Mouse (Mus musculus): Measurements from ENCODE around the gene Afm. TPM values are rescaled to one million over a fixed set of nuclear protein-coding genes. Genes with fewer than 3 reads are reported as not detected.

Afm gene
- polyA plus RNA-seq, 1 experiment, result not detected

DNA sequence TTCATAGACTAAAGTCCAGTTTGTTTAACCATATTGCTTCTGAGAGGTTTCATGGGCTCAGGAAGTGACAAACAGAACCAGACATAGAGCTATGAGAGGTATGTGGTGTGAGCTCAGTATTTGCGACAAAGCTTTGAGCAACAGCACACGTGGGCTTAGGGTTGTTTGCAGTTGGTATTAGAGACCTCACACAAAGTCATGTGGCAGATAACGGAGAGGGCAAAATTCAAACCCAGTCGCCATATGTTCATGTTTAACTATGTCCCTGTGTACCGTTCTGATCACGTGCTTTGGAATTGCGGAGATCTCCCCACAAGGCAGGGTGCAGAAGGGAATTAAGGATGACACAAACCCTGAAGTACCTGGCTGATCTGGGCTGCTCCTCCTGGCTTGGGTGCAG lies 30.4 kb upstream of the Afm start:
- 86% methylated on average over 7 of the region's 7 CpGs for WGBS
- DNase-seq, result no peak
- H3K27ac ChIP-seq (ENCODE audit: insufficient read depth, low read length), result no peak overlapping the region
- no peaks in the 10 kb centered on the region for H3K27me3 ChIP-seq (ENCODE audit: control insufficient read depth, insufficient read depth, low read length)
- no peak for TF ChIP-seq CTCF (IDR thresholded peaks at IDR 0.05; ENCODE audit: borderline replicate concordance, insufficient read depth, low read depth, low read length)
- TF ChIP-seq POLR2A (IDR thresholded peaks at IDR 0.05; ENCODE audit: borderline replicate concordance, insufficient read depth, low read length), result no peak
- H3K4me1 ChIP-seq (ENCODE audit: control insufficient read depth, insufficient read depth, low read length), result no peaks in the 10 kb centered on the region
- no peak overlapping the region for H3K4me3 ChIP-seq (replicated peaks; ENCODE audit: insufficient read depth, low read depth, low read length)

DNA sequence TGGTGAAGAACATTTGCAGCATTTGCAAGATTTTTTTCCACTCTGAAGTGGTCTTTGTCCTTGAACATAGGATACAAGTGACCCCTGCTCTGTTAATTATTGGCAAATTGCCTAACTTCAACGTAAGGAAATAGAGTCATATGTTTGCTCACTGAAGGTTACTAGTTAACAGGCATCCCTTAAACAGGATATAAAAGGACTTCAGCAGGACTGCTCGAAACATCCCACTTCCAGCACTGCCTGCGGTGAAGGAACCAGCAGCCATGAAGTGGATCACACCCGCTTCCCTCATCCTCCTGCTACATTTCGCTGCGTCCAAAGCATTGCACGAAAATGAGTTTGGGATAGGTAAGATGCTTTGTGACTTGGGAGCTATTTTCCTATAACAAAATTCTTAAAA lies 28.2 kb upstream of the Afm start, which contains the start of gene Afp:
Gene Afp, plus strand, starts transcription at position 220 of the 400 bp plus-strand sequence.
- Histone ChIP-seq H3K27ac (ENCODE audit: insufficient read depth, low read length) (no peak within 1 kb of the TSS), H3K27me3 (ENCODE audit: control insufficient read depth, insufficient read depth, low read length) (no peaks in the 10 kb centered on the region), H3K4me3 (replicated peaks; ENCODE audit: insufficient read depth, low read depth, low read length) (no peak within 1 kb of the TSS), H3K4me1 (ENCODE audit: control insufficient read depth, insufficient read depth, low read length) (no peaks in the 10 kb centered on the region)
- WGBS, result 85% methylated on average over 7 of the region's 7 CpGs
- TF ChIP-seq CTCF (IDR thresholded peaks at IDR 0.05; ENCODE audit: borderline replicate concordance, insufficient read depth, low read depth, low read length) (no peak), POLR2A (IDR thresholded peaks at IDR 0.05; ENCODE audit: borderline replicate concordance, insufficient read depth, low read length) (no peak)
- no peak for DNase-seq

DNA sequence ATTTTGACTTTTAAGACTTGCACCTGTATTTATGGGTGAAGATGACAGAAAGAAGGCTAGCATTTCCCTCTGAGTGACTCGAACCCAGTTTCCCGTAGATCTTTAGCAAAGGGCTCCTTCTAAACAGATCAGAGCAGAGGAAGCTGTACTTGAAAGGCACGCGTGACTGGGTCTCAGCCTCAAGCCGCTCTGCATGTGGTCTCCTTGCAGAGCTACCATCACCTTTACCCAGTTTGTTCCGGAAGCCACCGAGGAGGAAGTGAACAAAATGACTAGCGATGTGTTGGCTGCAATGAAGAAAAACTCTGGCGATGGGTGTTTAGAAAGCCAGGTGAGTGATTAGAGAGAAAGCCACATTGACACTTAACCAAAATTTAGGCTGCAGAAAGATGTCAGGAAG lies 26.3 kb upstream of the Afm start:
- Histone ChIP-seq H3K27me3 (ENCODE audit: control insufficient read depth, insufficient read depth, low read length) (no peaks in the 10 kb centered on the region), H3K4me1 (ENCODE audit: control insufficient read depth, insufficient read depth, low read length) (no peaks in the 10 kb centered on the region), H3K4me3 (replicated peaks; ENCODE audit: insufficient read depth, low read depth, low read length) (no peak overlapping the region), H3K27ac (ENCODE audit: insufficient read depth, low read length) (no peak overlapping the region)
- WGBS, result 65% methylated on average over 9 of the region's 9 CpGs
- TF ChIP-seq CTCF (IDR thresholded peaks at IDR 0.05; ENCODE audit: borderline replicate concordance, insufficient read depth, low read depth, low read length), result no peak
- TF ChIP-seq POLR2A (IDR thresholded peaks at IDR 0.05; ENCODE audit: borderline replicate concordance, insufficient read depth, low read length), result no peak
- no peak for DNase-seq

DNA sequence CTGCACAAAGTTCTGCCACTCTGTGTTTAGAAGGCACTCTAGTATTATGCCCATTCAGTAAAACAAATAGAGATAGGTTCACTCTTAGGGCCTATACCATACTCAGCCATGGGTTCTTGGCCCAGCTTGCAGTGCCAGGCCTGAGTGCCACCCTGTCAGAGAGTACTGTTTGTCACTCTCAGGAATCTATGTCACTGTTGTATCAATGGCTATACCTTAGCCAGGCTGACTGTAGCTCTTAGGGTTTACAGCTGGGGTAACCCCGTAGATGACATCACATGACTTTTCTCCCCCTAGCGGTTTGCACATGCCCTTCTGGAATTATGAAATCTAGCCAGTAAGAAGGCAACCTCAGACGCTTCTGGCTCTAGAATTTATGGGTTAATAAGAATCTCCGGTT lies 24.4 kb upstream of the Afm start:
- no peak for DNase-seq
- TF ChIP-seq POLR2A (IDR thresholded peaks at IDR 0.05; ENCODE audit: borderline replicate concordance, insufficient read depth, low read length), result no peak
- no peak for TF ChIP-seq CTCF (IDR thresholded peaks at IDR 0.05; ENCODE audit: borderline replicate concordance, insufficient read depth, low read depth, low read length)
- Histone ChIP-seq H3K27ac (ENCODE audit: insufficient read depth, low read length) (no peak overlapping the region), H3K4me3 (replicated peaks; ENCODE audit: insufficient read depth, low read depth, low read length) (no peak overlapping the region), H3K27me3 (ENCODE audit: control insufficient read depth, insufficient read depth, low read length) (no peaks in the 10 kb centered on the region), H3K4me1 (ENCODE audit: control insufficient read depth, insufficient read depth, low read length) (no peaks in the 10 kb centered on the region)
- 89% methylated on average over 4 of the region's 4 CpGs for WGBS

DNA sequence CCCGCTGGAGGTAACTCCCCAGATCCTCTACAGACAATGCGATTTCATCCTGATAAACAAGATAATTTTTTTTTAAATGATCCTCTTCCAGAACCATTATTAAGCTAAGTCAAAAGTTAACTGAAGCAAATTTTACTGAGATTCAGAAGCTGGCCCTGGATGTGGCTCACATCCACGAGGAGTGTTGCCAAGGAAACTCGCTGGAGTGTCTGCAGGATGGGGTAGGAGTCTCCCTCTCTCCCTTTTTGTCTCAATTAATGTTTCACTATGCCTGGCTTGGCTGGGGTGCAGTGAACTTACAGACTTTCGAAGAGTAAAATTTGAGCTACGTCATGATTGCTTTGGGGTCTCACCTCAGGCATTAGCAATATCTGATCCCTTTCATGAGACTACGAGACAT lies 19.2 kb upstream of the Afm start:
- no peak overlapping the region for H3K4me3 ChIP-seq (replicated peaks; ENCODE audit: insufficient read depth, low read depth, low read length)
- DNase-seq, result no peak
- no peak for TF ChIP-seq CTCF (IDR thresholded peaks at IDR 0.05; ENCODE audit: borderline replicate concordance, insufficient read depth, low read depth, low read length)
- TF ChIP-seq POLR2A (IDR thresholded peaks at IDR 0.05; ENCODE audit: borderline replicate concordance, insufficient read depth, low read length), result no peak
- 50% methylated on average over 7 of the region's 7 CpGs for whole genome bisulfite sequencing
- H3K27ac ChIP-seq (ENCODE audit: insufficient read depth, low read length), result no peak overlapping the region
- H3K27me3 ChIP-seq (ENCODE audit: control insufficient read depth, insufficient read depth, low read length), result no peaks in the 10 kb centered on the region
- H3K4me1 ChIP-seq (ENCODE audit: control insufficient read depth, insufficient read depth, low read length), result no peaks in the 10 kb centered on the region

DNA sequence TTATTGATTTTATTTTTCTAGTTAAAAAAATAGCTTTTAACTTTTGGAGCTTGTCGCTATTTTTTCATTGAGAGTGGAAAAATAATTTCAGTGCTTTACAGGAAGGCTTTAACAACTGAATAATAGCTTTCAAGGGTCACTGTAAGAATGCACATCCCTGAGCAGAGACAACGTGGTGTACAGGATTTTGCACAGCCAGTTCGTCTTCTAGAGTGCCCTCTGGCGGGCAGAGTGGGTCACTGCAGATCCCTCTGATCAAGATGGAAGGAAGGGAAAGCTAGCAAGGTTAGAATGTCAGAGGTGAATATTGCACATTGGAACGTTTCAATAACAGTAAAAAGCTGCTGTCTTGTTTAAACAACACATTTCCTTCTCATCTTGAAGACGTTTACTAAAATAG lies 18.0 kb upstream of the Afm start:
- H3K27me3 ChIP-seq (ENCODE audit: control insufficient read depth, insufficient read depth, low read length), result no peaks in the 10 kb centered on the region
- H3K4me1 ChIP-seq (ENCODE audit: control insufficient read depth, insufficient read depth, low read length), result no peaks in the 10 kb centered on the region
- H3K27ac ChIP-seq (ENCODE audit: insufficient read depth, low read length), result no peak overlapping the region
- H3K4me3 ChIP-seq (replicated peaks; ENCODE audit: insufficient read depth, low read depth, low read length), result no peak overlapping the region
- DNase-seq, result peak; percentile 56 to 74
- TF ChIP-seq POLR2A (IDR thresholded peaks at IDR 0.05; ENCODE audit: borderline replicate concordance, insufficient read depth, low read length), result no peak
- peak; percentile 86 for TF ChIP-seq CTCF (IDR thresholded peaks at IDR 0.05; ENCODE audit: borderline replicate concordance, insufficient read depth, low read depth, low read length)
- WGBS, result 7% methylated on average over 6 of the region's 6 CpGs

DNA sequence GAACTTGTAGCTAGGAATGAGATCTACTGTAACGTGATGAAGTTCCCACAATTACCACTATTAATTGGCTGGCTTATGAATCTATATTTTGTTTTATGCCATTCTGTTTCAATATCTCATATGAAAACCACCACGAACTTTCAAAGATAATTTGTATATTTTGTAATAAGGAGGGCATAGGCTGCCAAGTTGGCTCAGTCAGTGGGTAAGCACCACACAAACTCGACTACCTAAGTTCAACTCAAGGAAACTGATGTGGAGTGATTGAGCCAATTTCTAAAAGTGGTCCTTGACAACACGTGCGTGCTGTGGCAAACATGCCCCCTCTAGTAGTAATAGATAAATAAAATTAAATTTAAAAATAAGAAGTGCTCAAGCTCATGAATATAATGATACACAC lies 17.0 kb upstream of the Afm start:
- no peaks in the 10 kb centered on the region for H3K27me3 ChIP-seq (ENCODE audit: control insufficient read depth, insufficient read depth, low read length)

DNA sequence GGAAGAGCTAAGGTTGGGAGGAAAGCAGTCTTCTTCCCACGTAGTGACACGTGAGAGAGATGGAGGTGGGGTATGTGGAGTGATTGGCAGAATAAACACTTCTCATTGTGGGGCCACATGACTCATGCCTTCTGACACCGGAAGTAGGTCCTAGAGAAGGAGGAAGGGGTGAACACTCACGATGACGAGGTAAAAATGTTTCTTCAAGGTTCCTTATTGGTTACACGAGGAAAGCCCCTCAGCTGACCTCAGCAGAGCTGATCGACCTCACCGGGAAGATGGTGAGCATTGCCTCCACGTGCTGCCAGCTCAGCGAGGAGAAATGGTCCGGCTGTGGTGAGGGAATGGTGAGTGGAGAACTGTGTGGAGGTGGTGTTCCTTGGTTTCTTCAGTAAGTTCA lies 14.0 kb upstream of the Afm start:
- H3K4me1 ChIP-seq (ENCODE audit: control insufficient read depth, insufficient read depth, low read length), result peaks cover 3% of the 10 kb centered on the region; the same call in 1 of the 2 replicates
- H3K27me3 ChIP-seq (ENCODE audit: control insufficient read depth, insufficient read depth, low read length), result no peaks in the 10 kb centered on the region
- no peak for TF ChIP-seq CTCF (IDR thresholded peaks at IDR 0.05; ENCODE audit: borderline replicate concordance, insufficient read depth, low read depth, low read length)
- TF ChIP-seq POLR2A (IDR thresholded peaks at IDR 0.05; ENCODE audit: borderline replicate concordance, insufficient read depth, low read length), result no peak
- no peak overlapping the region for H3K27ac ChIP-seq (ENCODE audit: insufficient read depth, low read length)
- WGBS, result 82% methylated on average over 11 of the region's 11 CpGs
- no peak for DNase-seq
- H3K4me3 ChIP-seq (replicated peaks; ENCODE audit: insufficient read depth, low read depth, low read length), result no peak overlapping the region

More for the DNA sequence above, 17.0 kb upstream of the Afm start:
- no peaks in the 10 kb centered on the region for H3K4me1 ChIP-seq (ENCODE audit: control insufficient read depth, insufficient read depth, low read length)
- no peak overlapping the region for H3K4me3 ChIP-seq (replicated peaks; ENCODE audit: insufficient read depth, low read depth, low read length)
- TF ChIP-seq POLR2A (IDR thresholded peaks at IDR 0.05; ENCODE audit: borderline replicate concordance, insufficient read depth, low read length), result no peak
- no peak for TF ChIP-seq CTCF (IDR thresholded peaks at IDR 0.05; ENCODE audit: borderline replicate concordance, insufficient read depth, low read depth, low read length)
- no peak for DNase-seq
- WGBS, result 79% methylated on average over 5 of the region's 5 CpGs
- H3K27ac ChIP-seq (ENCODE audit: insufficient read depth, low read length), result no peak overlapping the region
